Mouse (Mus musculus) liver, postnatal 0 days (tissue): ENCODE data around the gene Gpr142. TPM values are rescaled to one million over a fixed set of nuclear protein-coding genes. Genes with fewer than 3 reads are reported as not detected.

Experiments used
- ATAC-seq: fragments of 200-750 bp; cut with Nextera tagmentation; 2 replicates; pipeline ENCODE4 v1.8.0; 2017; ENCODE audit warnings: mild to moderate bottlenecking, moderate library complexity
- DNase-seq: peaks from one replicate; pipeline ENCODE4 v3.0.0-alpha.2; 2016
- H3K27ac ChIP-seq: fragments of 300-500 bp; sonication (generic); 2 replicates; pipeline ENCODE4 v1.5.1; 2014; ENCODE audit warnings: antibody characterized with exemption, moderate library complexity, mild to moderate bottlenecking, low read depth
- H3K27me3 ChIP-seq: fragments of 300-500 bp; sonication (generic); 2 replicates; pipeline ENCODE4 v1.6.1; 2014; ENCODE audit warnings: low read length, control low read depth, mixed read lengths; ENCODE audit not compliant: insufficient read depth
- H3K36me3 ChIP-seq: fragments of 300-500 bp; sonication (generic); replicated peaks from 2 replicates; pipeline ENCODE4 v1.6.1; 2014; ENCODE audit warnings: mild to moderate bottlenecking, control low read depth, low read length, moderate library complexity, mixed read lengths; ENCODE audit not compliant: insufficient read depth
- H3K4me1 ChIP-seq: fragments of 300-500 bp; sonication (generic); 2 replicates; pipeline ENCODE4 v1.6.1; 2014; ENCODE audit warnings: antibody characterized with exemption, mild to moderate bottlenecking, control low read depth; ENCODE audit not compliant: insufficient read depth
- H3K4me2 ChIP-seq: fragments of 300-500 bp; sonication (generic); 2 replicates; pipeline ENCODE4 v1.6.1; 2014; ENCODE audit warnings: low read depth, mild to moderate bottlenecking, low read length, moderate library complexity, mixed read lengths
- H3K4me3 ChIP-seq: fragments of 300-500 bp; sonication (generic); 2 replicates; pipeline ENCODE4 v1.5.1; 2014; ENCODE audit warnings: low read depth, low read length
- H3K9ac ChIP-seq: fragments of 300-500 bp; sonication (generic); replicated peaks from 2 replicates; pipeline ENCODE4 v1.6.1; 2014; ENCODE audit warnings: mild to moderate bottlenecking, moderate library complexity
- H3K9me3 ChIP-seq: fragments of 300-500 bp; sonication (generic); 2 replicates; pipeline ENCODE4 v1.6.1; 2016; ENCODE audit warnings: mild to moderate bottlenecking, control low read depth, low read length, mixed read lengths
- CTCF ChIP-seq: sonication (generic); IDR thresholded peaks from 2 replicates; pipeline ENCODE4 v1.5.1; 2016; ENCODE audit warnings: antibody characterized with exemption, low read depth
- EP300 ChIP-seq: IDR thresholded peaks from 2 replicates; pipeline ENCODE4 v1.6.1; 2016; ENCODE audit warnings: antibody characterized with exemption, low read depth, mild to moderate bottlenecking
- WGBS: fragments of 180-500 bp; shearing (Covaris S2); extraction: QIAGEN DNeasy Blood & Tissue Kit; methylation state at CpG from one replicate; pipeline ENCODE4 v1.1.7; 2014; ENCODE audit not compliant: insufficient replicate concordance; 5-methylcytosine and 5-hydroxymethylcytosine counted together
- polyA plus RNA-seq: library from polyadenylated mRNA; unstranded; fragments of >200 nt; fragmentation: Nextera tagmentation; extraction: Ambion mirVana; gene quantifications from 2 replicates; pipeline ENCODE4 v1.2.1, GENCODE M21; 2015

Gene Gpr142
- polyA plus RNA-seq, 1 experiment from 2014 or later: not detected

- TF ChIP-seq CTCF: no peak
- no peaks in the 10 kb centered on the region for H3K36me3 ChIP-seq
- H3K4me2 ChIP-seq: peak overlapping the region; percentile 56
- ATAC-seq: no peak
- H3K4me3 ChIP-seq: peak overlapping the region; percentile 29
- no peak for DNase-seq
- H3K9me3 ChIP-seq: no peaks in the 10 kb centered on the region
- peaks cover 12% of the 10 kb centered on the region for H3K4me1 ChIP-seq
- WGBS: 3% methylated on average over 47 of the region's 50 CpGs
- H3K9ac ChIP-seq: no peak overlapping the region
- peaks cover 71% of the 10 kb centered on the region for H3K27me3 ChIP-seq
- no peak overlapping the region for H3K27ac ChIP-seq
These were observed 7.3 kb upstream of the Gpr142 start for GRCm38 (mm10) chr11:114791351-114791889.

DNA sequence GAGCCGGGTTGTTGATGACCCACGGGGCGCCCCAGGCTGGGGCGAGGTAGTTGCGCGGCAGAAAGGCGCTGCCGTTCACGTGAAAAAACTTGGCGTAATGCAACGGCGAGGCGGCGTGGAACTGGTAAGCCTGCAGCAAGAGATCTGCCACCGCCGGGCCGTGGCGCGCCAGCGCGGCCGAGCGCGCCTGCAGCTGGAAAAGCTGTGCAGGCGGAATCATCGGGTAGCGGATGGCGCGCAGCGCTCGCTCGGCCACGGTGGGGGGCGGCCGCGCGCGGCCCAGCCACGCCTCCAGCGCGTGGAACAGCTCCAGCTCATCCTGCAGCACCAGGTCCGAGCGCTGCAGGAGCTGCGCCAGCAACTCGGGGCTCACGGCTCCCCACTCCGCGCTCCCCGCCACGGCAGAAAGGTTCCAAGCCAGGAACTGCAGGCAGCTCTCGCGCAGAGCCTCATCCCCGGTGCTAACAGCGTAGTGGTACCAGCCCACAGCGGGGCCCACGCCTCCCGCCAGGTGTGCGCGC lies 6.8 kb upstream of the Gpr142 start:
- peaks cover 12% of the 10 kb centered on the region for H3K4me1 ChIP-seq
- peak overlapping the region; percentile 56 for H3K4me2 ChIP-seq
- no peak overlapping the region for H3K27ac ChIP-seq
- TF ChIP-seq CTCF: no peak
- no peak for TF ChIP-seq EP300
- no peak overlapping the region for H3K9ac ChIP-seq
- H3K27me3 ChIP-seq: peaks cover 66% of the 10 kb centered on the region
- no peak for ATAC-seq
- H3K36me3 ChIP-seq: no peaks in the 10 kb centered on the region
- H3K4me3 ChIP-seq: peak overlapping the region; percentile 29
- H3K9me3 ChIP-seq: no peaks in the 10 kb centered on the region
- no peak for DNase-seq
- WGBS: 1% methylated on average over 56 of the region's 59 CpGs

GRCm38 (mm10) chr11:114792931-114793494 lies 5.7 kb upstream of the Gpr142 start:
- no peak for ATAC-seq

GRCm38 (mm10) chr11:114793868-114794545 lies 4.7 kb upstream of the Gpr142 start:
- no peak for DNase-seq

More at GRCm38 (mm10) chr11:114792931-114793494, 5.7 kb upstream of the Gpr142 start:
- DNase-seq: no peak
- peaks cover 60% of the 10 kb centered on the region for H3K27me3 ChIP-seq
- H3K9me3 ChIP-seq: no peaks in the 10 kb centered on the region
- TF ChIP-seq EP300 (no peak), CTCF (no peak)
- 29% methylated on average over 5 of the region's 5 CpGs for WGBS
- peaks cover 12% of the 10 kb centered on the region for H3K4me1 ChIP-seq
- no peak overlapping the region for H3K9ac ChIP-seq
- H3K4me2 ChIP-seq: no peak overlapping the region
- no peak overlapping the region for H3K27ac ChIP-seq
- no peaks in the 10 kb centered on the region for H3K36me3 ChIP-seq
- no peak overlapping the region for H3K4me3 ChIP-seq

GRCm38 (mm10) chr11:114794691-114795090 lies 4.0 kb upstream of the Gpr142 start:
- DNase-seq (no peak), ATAC-seq (no peak)
- Histone ChIP-seq H3K27ac (no peak overlapping the region), H3K4me3 (no peak overlapping the region), H3K27me3 (peaks cover 47% of the 10 kb centered on the region), H3K4me2 (no peak overlapping the region), H3K36me3 (no peaks in the 10 kb centered on the region), H3K9ac (no peak overlapping the region), H3K9me3 (no peaks in the 10 kb centered on the region), H3K4me1 (peaks cover 8% of the 10 kb centered on the region)
- TF ChIP-seq EP300 (no peak), CTCF (no peak)
- 48% methylated on average over 4 of the region's 4 CpGs for WGBS

More at GRCm38 (mm10) chr11:114793868-114794545, 4.7 kb upstream of the Gpr142 start:
- TF ChIP-seq EP300 (no peak), CTCF (no peak)
- no peak overlapping the region for H3K9ac ChIP-seq
- no peaks in the 10 kb centered on the region for H3K9me3 ChIP-seq
- peaks cover 53% of the 10 kb centered on the region for H3K27me3 ChIP-seq
- 60% methylated on average over 19 of the region's 19 CpGs for WGBS
- H3K4me2 ChIP-seq: no peak overlapping the region
- H3K4me3 ChIP-seq: no peak overlapping the region
- ATAC-seq: peak; percentile 9; the same call in 1 of the 2 replicates
- no peak overlapping the region for H3K27ac ChIP-seq
- no peaks in the 10 kb centered on the region for H3K36me3 ChIP-seq
- H3K4me1 ChIP-seq: peaks cover 12% of the 10 kb centered on the region

- ATAC-seq (peak; percentile 20; the same call in 1 of the 2 replicates), DNase-seq (peak; percentile 41)
- H3K4me3 ChIP-seq: peak overlapping the region; percentile 27; the same call in 1 of the 2 replicates
- H3K4me1 ChIP-seq: peaks cover 8% of the 10 kb centered on the region
- no peaks in the 10 kb centered on the region for H3K9me3 ChIP-seq
- 0% methylated on average over 5 of the region's 7 CpGs for WGBS
- peak overlapping the region; percentile 66 for H3K4me2 ChIP-seq
- H3K27ac ChIP-seq: no peak overlapping the region
- peak; percentile 45 for TF ChIP-seq CTCF
- no peak for TF ChIP-seq EP300
- no peak overlapping the region for H3K9ac ChIP-seq
- H3K36me3 ChIP-seq: no peaks in the 10 kb centered on the region
- peaks cover 41% of the 10 kb centered on the region for H3K27me3 ChIP-seq
These were observed 3.4 kb upstream of the Gpr142 start for GRCm38 (mm10) chr11:114795231-114795746.
